Mouse (Mus musculus): ENCODE measurements around the gene Mansc4. TPM values are rescaled to one million over a fixed set of nuclear protein-coding genes. Genes with fewer than 3 reads are reported as not detected.

The Mansc4 gene
- total RNA-seq, 2 experiments from 2014 or later = 0.42 to 0.46 TPM

Other genes with a start within 250 kb of the Mansc4 start
- not detected for gene Smco2, start 236.9 kb downstream of the Mansc4 start, total RNA-seq (2021)
- gene Ppfibp1, start 198.5 kb downstream of the Mansc4 start, total RNA-seq (2021) = 10 to 100 TPM; 41.2 to 44.2 TPM
- not detected for gene 1700034J05Rik, start 132.6 kb downstream of the Mansc4 start, total RNA-seq (2021)
- 1 to 10 TPM; 1.6 to 1.9 TPM for gene Rep15, start 54.4 kb downstream of the Mansc4 start, total RNA-seq (2021)
- 10 to 100 TPM; 46.9 to 49.9 TPM for gene Mrps35, start 44.3 kb downstream of the Mansc4 start, total RNA-seq (2021)
- 10 to 100 TPM; 19.6 to 20.7 TPM for gene Klhl42, start 4.3 kb upstream of the Mansc4 start, total RNA-seq (2021)
- gene Pthlh, start 177.2 kb upstream of the Mansc4 start, total RNA-seq (2021) = 1 to 10 TPM; 2.7 TPM

Measured in layer of hippocampus, postnatal 36 days (tissue).